Mouse (Mus musculus): ENCODE measurements around the gene Nfatc2ip. TPM values are rescaled to one million over a fixed set of nuclear protein-coding genes. Genes with fewer than 3 reads are reported as not detected.

Gene Nfatc2ip
- polyA plus RNA-seq, 1 experiment from 2014 or later = 2.3 TPM

DNA sequence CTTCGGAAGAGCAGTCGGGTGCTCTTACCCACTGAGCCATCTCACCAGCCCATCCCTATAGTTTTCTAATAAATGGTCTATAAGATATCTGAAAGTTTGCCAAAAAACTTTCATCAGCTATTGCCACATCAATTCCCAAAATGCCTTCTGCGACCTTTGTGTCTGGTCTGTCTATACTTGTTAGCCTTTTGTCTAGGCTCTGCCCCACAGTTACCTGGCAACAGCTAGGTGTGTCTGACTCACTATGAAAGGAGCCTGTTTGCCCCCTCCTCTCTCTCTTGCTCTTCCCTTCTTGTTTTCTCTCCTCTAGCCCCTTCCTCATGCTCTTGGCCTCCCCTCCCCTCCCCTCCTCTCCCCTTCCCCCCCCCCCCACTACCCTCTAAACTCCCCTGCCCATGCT is 51.0 kb downstream of the Nfatc2ip start:
- no peak for ATAC-seq
- H3K36me3 ChIP-seq (ENCODE audit: control insufficient read depth, insufficient read depth, low read length) = no peaks in the 10 kb centered on the region
- no peak overlapping the region for H3K9ac ChIP-seq (ENCODE audit: low read depth, low read length)
- no peak overlapping the region for H3K27ac ChIP-seq (ENCODE audit: low read depth, low read length)
- WGBS = 66% methylated on average over 3 of the region's 3 CpGs
- H3K4me3 ChIP-seq (ENCODE audit: low read length) = no peak overlapping the region
- no peaks in the 10 kb centered on the region for H3K27me3 ChIP-seq (replicated peaks; ENCODE audit: control insufficient read depth, insufficient read depth, low read length)
- no peak overlapping the region for H3K4me2 ChIP-seq (ENCODE audit: low read length)
- H3K9me3 ChIP-seq (ENCODE audit: control insufficient read depth, low read length) = no peaks in the 10 kb centered on the region
- no peaks in the 10 kb centered on the region for H3K4me1 ChIP-seq (ENCODE audit: control insufficient read depth, insufficient read depth, low read depth, low read length)

DNA sequence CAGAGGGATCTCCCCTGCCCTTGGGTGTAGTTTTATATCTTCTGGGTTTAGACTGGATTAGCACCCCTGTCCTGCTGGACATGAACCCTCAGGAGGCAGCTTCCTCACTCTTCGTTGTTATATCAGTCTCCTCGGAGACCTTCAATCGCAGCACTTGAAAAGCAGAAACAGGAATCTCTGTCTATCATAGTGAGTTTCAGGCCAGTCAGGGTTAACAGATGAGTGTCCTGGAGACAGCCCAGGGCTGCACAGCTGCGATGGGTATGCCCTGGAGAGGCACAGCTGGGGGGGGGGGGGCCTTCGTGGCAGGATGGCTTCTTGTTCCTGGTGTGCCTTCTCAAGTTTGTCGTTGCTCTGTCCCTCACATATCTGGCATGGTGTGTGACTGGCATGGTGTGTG is 55.6 kb downstream of the Nfatc2ip start:
- Histone ChIP-seq H3K27me3 (replicated peaks; ENCODE audit: control insufficient read depth, insufficient read depth, low read length) (no peaks in the 10 kb centered on the region), H3K27ac (ENCODE audit: low read depth, low read length) (no peak overlapping the region), H3K4me3 (ENCODE audit: low read length) (no peak overlapping the region), H3K4me2 (ENCODE audit: low read length) (no peak overlapping the region), H3K4me1 (ENCODE audit: control insufficient read depth, insufficient read depth, low read depth, low read length) (no peaks in the 10 kb centered on the region), H3K36me3 (ENCODE audit: control insufficient read depth, insufficient read depth, low read length) (no peaks in the 10 kb centered on the region), H3K9ac (ENCODE audit: low read depth, low read length) (no peak overlapping the region), H3K9me3 (ENCODE audit: control insufficient read depth, low read length) (no peaks in the 10 kb centered on the region)
- WGBS = 48% methylated on average over 6 of the region's 6 CpGs
- no peak for ATAC-seq

DNA sequence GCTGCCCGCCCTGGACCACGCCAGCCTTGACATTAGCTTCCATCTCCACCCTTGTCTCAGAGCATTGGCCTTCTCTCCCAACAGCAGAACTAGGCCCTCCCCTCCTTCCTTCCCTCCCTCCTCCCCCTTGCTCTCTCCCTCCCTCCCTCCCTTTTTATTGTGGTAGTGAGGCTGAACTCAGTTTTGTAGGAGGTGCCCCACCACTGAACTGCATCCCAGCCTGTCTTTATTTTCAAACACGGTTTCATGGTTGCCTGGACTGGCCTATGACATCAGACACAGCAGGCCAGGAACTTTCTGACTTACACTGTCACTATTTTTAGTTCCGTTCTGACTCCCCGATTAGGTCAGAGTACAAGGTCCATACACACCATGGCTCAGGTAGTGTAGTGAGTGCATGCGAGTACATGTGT is 56.3 kb downstream of the Nfatc2ip start:
- Histone ChIP-seq H3K4me3 (ENCODE audit: low read length) (no peak overlapping the region), H3K9ac (ENCODE audit: low read depth, low read length) (no peak overlapping the region), H3K27ac (ENCODE audit: low read depth, low read length) (no peak overlapping the region), H3K27me3 (replicated peaks; ENCODE audit: control insufficient read depth, insufficient read depth, low read length) (no peaks in the 10 kb centered on the region), H3K36me3 (ENCODE audit: control insufficient read depth, insufficient read depth, low read length) (no peaks in the 10 kb centered on the region), H3K4me1 (ENCODE audit: control insufficient read depth, insufficient read depth, low read depth, low read length) (no peaks in the 10 kb centered on the region), H3K9me3 (ENCODE audit: control insufficient read depth, low read length) (no peaks in the 10 kb centered on the region), H3K4me2 (ENCODE audit: low read length) (no peak overlapping the region)
- no peak for ATAC-seq
- WGBS = 71% methylated on average over 6 of the region's 6 CpGs

DNA sequence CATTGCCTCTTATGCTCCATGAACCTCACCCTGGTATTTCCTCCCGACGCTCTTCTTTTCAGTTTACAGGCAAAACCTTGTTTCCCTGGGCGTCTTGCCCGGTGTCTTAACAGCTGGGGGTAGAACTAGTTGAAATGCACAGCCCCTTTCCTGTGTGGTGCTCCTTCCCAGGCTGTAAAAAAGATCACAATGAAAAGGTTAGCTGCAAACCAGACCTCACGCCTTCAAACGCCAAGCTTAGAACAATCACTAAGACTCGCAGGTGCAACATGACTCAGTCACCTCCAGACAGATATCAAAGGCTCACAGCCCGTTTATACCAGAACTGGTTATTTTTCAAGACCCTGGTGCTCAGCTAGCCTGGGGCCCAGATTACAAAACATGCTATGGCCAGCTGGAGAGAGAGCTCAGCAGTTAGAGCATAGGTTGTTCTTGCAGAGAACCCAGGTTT is 57.0 kb downstream of the Nfatc2ip start:
- WGBS = 71% methylated on average over 8 of the region's 8 CpGs
- no peak for ATAC-seq

DNA sequence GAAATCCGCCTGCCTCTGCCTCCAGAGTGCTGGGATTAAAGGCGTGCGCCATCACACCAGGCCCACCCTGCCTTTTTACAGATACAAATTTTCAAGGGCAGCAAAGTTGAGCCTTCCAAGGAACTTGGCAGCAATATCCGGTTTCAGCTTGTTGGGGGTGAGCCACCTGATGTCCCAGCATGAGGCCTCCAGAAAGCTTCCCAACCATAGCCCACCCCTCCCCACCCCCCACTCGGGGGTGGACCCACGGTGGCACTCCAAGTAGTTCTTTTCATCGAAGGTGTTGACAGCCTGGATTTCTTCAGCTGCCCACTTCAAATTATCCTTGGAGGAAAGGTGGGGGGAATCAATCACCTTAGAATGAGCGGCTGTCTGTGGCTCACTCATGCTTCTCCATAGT is 57.6 kb downstream of the Nfatc2ip start:
- Histone ChIP-seq H3K36me3 (ENCODE audit: control insufficient read depth, insufficient read depth, low read length) (no peaks in the 10 kb centered on the region), H3K4me2 (ENCODE audit: low read length) (no peak overlapping the region), H3K4me3 (ENCODE audit: low read length) (no peak overlapping the region), H3K27ac (ENCODE audit: low read depth, low read length) (no peak overlapping the region), H3K4me1 (ENCODE audit: control insufficient read depth, insufficient read depth, low read depth, low read length) (no peaks in the 10 kb centered on the region), H3K9me3 (ENCODE audit: control insufficient read depth, low read length) (no peaks in the 10 kb centered on the region), H3K9ac (ENCODE audit: low read depth, low read length) (no peak overlapping the region), H3K27me3 (replicated peaks; ENCODE audit: control insufficient read depth, insufficient read depth, low read length) (no peaks in the 10 kb centered on the region)
- ATAC-seq = no peak
- 86% methylated on average over 8 of the region's 8 CpGs for WGBS

More for the DNA sequence above, 57.0 kb downstream of the Nfatc2ip start:
- Histone ChIP-seq H3K27me3 (replicated peaks; ENCODE audit: control insufficient read depth, insufficient read depth, low read length) (no peaks in the 10 kb centered on the region), H3K27ac (ENCODE audit: low read depth, low read length) (no peak overlapping the region), H3K9me3 (ENCODE audit: control insufficient read depth, low read length) (no peaks in the 10 kb centered on the region), H3K9ac (ENCODE audit: low read depth, low read length) (no peak overlapping the region), H3K4me1 (ENCODE audit: control insufficient read depth, insufficient read depth, low read depth, low read length) (no peaks in the 10 kb centered on the region), H3K4me2 (ENCODE audit: low read length) (no peak overlapping the region), H3K36me3 (ENCODE audit: control insufficient read depth, insufficient read depth, low read length) (no peaks in the 10 kb centered on the region), H3K4me3 (ENCODE audit: low read length) (no peak overlapping the region)

DNA sequence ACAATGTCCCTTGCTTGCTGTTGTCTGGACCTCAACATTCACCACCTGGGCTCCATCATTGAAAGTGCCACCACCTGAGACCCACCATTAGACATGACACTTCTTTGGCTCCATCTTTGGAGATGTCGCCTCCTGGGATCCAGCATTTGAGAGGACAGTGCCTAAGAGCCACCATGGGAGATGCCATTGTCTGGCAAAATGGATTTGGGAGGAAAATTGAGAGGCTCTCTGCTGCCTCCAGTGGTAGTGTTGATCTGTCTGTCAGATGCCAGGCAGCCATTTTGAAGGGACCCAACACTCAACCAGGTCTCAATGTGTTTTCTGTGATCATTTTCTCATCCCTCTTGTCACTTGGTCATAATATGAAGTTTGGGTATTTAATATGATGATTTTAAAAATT is 61.0 kb downstream of the Nfatc2ip start:
- H3K9me3 ChIP-seq (ENCODE audit: control insufficient read depth, low read length) = no peaks in the 10 kb centered on the region
- no peak overlapping the region for H3K9ac ChIP-seq (ENCODE audit: low read depth, low read length)
- no peak overlapping the region for H3K4me3 ChIP-seq (ENCODE audit: low read length)
- H3K4me2 ChIP-seq (ENCODE audit: low read length) = no peak overlapping the region
- 92% methylated on average over 1 of the region's 1 CpGs for WGBS
- no peaks in the 10 kb centered on the region for H3K36me3 ChIP-seq (ENCODE audit: control insufficient read depth, insufficient read depth, low read length)
- no peak overlapping the region for H3K27ac ChIP-seq (ENCODE audit: low read depth, low read length)
- no peaks in the 10 kb centered on the region for H3K27me3 ChIP-seq (replicated peaks; ENCODE audit: control insufficient read depth, insufficient read depth, low read length)
- ATAC-seq = no peak
- no peaks in the 10 kb centered on the region for H3K4me1 ChIP-seq (ENCODE audit: control insufficient read depth, insufficient read depth, low read depth, low read length)

Small RNAs within 50 kb of the gene (microRNA-seq; reads per million reads assigned to microRNA genes)
- gene Mir7058 = not detected

Other genes starting within 250 kb of the Nfatc2ip start
- gene Xpo6, start 196.2 kb downstream of the Nfatc2ip start, polyA plus RNA-seq (2015; fragmentation: Nextera tagmentation; extraction: Ambion mirVana) = 44.4 and 54.4 TPM in 2 replicates
- 159 and 208 TPM in 2 replicates for gene Sbk1, start 124.1 kb downstream of the Nfatc2ip start, polyA plus RNA-seq (2015; fragmentation: Nextera tagmentation; extraction: Ambion mirVana)
- gene Lat, start 27.2 kb downstream of the Nfatc2ip start, polyA plus RNA-seq (2015; fragmentation: Nextera tagmentation; extraction: Ambion mirVana) = 0.55 and 1.00 TPM in 2 replicates
- gene Spns1, start 19.3 kb downstream of the Nfatc2ip start, polyA plus RNA-seq (2015; fragmentation: Nextera tagmentation; extraction: Ambion mirVana) = 98.1 and 98.9 TPM in 2 replicates
- gene Cd19, start 18.2 kb upstream of the Nfatc2ip start, polyA plus RNA-seq (2015; fragmentation: Nextera tagmentation; extraction: Ambion mirVana) = not detected in 2 replicates
- 23.1 and 26.0 TPM in 2 replicates for gene Rabep2, start 32.0 kb upstream of the Nfatc2ip start, polyA plus RNA-seq (2015; fragmentation: Nextera tagmentation; extraction: Ambion mirVana)
- gene Atp2a1, start 66.4 kb upstream of the Nfatc2ip start, polyA plus RNA-seq (2015; fragmentation: Nextera tagmentation; extraction: Ambion mirVana) = 0.56 and 14.3 TPM in 2 replicates
- 70.7 and 76.5 TPM in 2 replicates for gene Sh2b1, start 78.7 kb upstream of the Nfatc2ip start, polyA plus RNA-seq (2015; fragmentation: Nextera tagmentation; extraction: Ambion mirVana)
- gene Tufm, start 90.6 kb upstream of the Nfatc2ip start, polyA plus RNA-seq (2015; fragmentation: Nextera tagmentation; extraction: Ambion mirVana) = 136 and 137 TPM in 2 replicates
- 48.1 and 59.7 TPM in 2 replicates for gene Atxn2l, start 106.7 kb upstream of the Nfatc2ip start, polyA plus RNA-seq (2015; fragmentation: Nextera tagmentation; extraction: Ambion mirVana)
- 172 and 174 TPM in 2 replicates for gene Eif3c, start 169.7 kb upstream of the Nfatc2ip start, polyA plus RNA-seq (2015; fragmentation: Nextera tagmentation; extraction: Ambion mirVana)
- 0.36 and 0.88 TPM in 2 replicates for gene Apobr, start 188.2 kb upstream of the Nfatc2ip start, polyA plus RNA-seq (2015; fragmentation: Nextera tagmentation; extraction: Ambion mirVana)
- 37.1 and 38.9 TPM in 2 replicates for gene Cln3, start 189.1 kb upstream of the Nfatc2ip start, polyA plus RNA-seq (2015; fragmentation: Nextera tagmentation; extraction: Ambion mirVana)
- gene Il27, start 198.2 kb upstream of the Nfatc2ip start, polyA plus RNA-seq (2015; fragmentation: Nextera tagmentation; extraction: Ambion mirVana) = not detected in 2 replicates
- gene Nupr1, start 234.1 kb upstream of the Nfatc2ip start, polyA plus RNA-seq (2015; fragmentation: Nextera tagmentation; extraction: Ambion mirVana) = 14.8 and 15.6 TPM in 2 replicates